Mouse (Mus musculus): ENCODE results near the gene Vil1. TPM values are rescaled to one million over a fixed set of nuclear protein-coding genes. Genes with fewer than 3 reads are reported as not detected.

Vil1 gene
- total RNA-seq (2012; rRNA removed): 1.2 and 1.4 TPM in 2 replicates

DNA sequence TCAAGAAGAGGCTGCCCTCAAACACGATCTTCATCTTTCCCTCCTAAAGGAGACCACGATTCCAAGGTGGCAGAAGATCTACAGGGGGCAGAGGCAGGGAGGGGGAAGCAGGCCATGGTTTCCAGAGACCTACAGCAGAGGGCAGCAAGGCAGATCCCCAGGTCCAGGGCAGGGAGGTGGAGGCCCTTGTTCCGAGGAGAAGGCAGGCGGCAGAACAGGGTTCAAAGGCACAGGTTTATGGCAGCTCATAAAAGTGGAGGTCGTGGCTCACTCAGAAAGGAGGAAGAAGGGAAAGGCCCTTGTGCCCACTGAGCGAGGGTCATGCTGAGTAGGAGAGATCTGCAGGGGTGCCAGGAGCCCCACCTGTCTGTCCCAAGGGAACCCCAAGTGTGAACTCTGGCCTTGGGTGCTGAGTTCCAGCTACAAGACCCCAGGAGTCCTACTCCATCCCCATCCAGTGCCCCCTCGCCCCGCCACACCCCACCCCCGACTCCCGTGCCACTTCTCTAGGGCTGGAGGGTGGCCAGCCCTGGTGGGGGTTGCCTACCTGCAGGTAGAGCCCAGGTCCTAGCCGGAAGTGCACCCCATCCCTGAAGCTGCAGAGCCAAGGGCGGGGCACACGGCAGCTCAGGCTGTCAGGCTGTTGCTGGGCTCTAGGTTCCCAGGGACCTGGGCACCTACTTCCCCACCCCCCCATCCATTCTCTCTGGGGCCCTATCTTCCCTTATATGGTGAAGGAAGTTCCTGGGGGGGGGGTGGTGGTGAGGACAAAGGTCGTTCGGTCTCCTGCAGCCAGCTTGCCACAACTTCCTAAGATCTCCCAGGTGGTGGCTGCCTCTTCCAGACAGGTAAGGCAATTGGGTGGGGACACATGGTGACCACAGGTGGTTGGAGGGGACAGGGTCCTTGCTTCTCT is at the start of gene Vil1:
Gene Vil1, plus strand, starts transcription at position 788 of the 916 bp plus-strand sequence.
- H3K27ac ChIP-seq (ENCODE audit: insufficient read depth, low read depth, low read length, poor library complexity, severe bottlenecking): no peak within 1 kb of the TSS

DNA sequence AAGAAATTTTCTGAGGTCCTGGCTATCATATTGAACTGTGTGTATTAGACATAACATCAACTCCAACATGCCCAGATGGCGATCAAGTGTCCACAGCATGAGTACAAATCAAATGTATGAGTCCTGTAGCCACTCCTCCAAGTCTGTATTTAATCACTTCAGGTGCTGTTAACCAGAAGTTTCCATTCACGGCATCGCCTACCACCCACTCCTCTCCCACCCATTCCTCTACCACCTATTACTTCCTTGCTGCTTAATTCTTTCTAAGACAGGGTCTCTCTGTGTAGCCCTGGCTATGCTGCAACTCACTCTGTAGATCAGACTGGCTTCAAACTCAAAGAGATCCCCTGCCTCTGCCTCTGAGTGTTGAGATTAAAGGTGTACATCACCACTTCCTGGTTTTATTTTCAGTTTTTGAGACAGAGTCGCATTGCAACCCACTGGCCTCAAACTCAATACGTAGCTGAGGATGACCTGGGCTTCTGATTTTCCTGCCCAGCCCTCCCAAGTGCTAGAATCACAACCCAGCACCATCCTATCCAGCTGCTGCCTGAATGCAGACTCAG is 49.1 kb upstream of the Vil1 start:
- H3K4me3 ChIP-seq (ENCODE audit: insufficient read depth in 1 of 2, low read depth in 1 of 2, low read length in 2 of 2, poor library complexity in 1 of 2, severe bottlenecking in 1 of 2): no peak overlapping the region
- no peak overlapping the region for H3K27ac ChIP-seq (ENCODE audit: insufficient read depth, low read depth, low read length, poor library complexity, severe bottlenecking)

More for the DNA sequence above, at the start of gene Vil1:
- no peaks in the 10 kb centered on the region for H3K9me3 ChIP-seq (ENCODE audit: control insufficient read depth, insufficient read depth, low read depth, low read length)
- in situ Hi-C loops (cut with MboI; ENCODE audit: low sequenced_read_pairs in 2 of 2, unreplicated experiment in 2 of 2): no loop called here
- H3K36me3 ChIP-seq (ENCODE audit: control insufficient read depth, insufficient read depth, low read length, poor library complexity, severe bottlenecking): no peaks in the 10 kb centered on the region
- no peak within 1 kb of the TSS for H3K9ac ChIP-seq (ENCODE audit: insufficient read depth, low read depth, low read length, poor library complexity, severe bottlenecking)
- H3K4me1 ChIP-seq (ENCODE audit: control insufficient read depth in 2 of 2, insufficient read depth in 2 of 2, low read length in 2 of 2, poor library complexity in 1 of 2): peaks cover 0 to 2% of the 10 kb centered on the region in 2 experiments; a peak in 1 of 4 replicates
- peak within 1 kb of the TSS in 1 of 2 experiments; percentile 21; a peak in 1 of 4 replicates for H3K4me3 ChIP-seq (ENCODE audit: insufficient read depth in 1 of 2, low read depth in 1 of 2, low read length in 2 of 2, poor library complexity in 1 of 2, severe bottlenecking in 1 of 2)
- TF ChIP-seq CHD2 (IDR thresholded peaks at IDR 0.05; ENCODE audit: low read depth, low read length) (no peak), MAFK (IDR thresholded peaks at IDR 0.05; ENCODE audit: insufficient read depth, low read depth, low read length) (no peak), ZNF384 (IDR thresholded peaks at IDR 0.05; ENCODE audit: low read depth, low read length) (no peak), HCFC1 (IDR thresholded peaks at IDR 0.05; ENCODE audit: borderline replicate concordance, insufficient read depth, low read length) (no peak), ZC3H11A (IDR thresholded peaks at IDR 0.05; ENCODE audit: borderline replicate concordance, low read depth, low read length) (no peak)
- no peak for DNase-seq (ENCODE audit: low read depth, low spot score)

DNA sequence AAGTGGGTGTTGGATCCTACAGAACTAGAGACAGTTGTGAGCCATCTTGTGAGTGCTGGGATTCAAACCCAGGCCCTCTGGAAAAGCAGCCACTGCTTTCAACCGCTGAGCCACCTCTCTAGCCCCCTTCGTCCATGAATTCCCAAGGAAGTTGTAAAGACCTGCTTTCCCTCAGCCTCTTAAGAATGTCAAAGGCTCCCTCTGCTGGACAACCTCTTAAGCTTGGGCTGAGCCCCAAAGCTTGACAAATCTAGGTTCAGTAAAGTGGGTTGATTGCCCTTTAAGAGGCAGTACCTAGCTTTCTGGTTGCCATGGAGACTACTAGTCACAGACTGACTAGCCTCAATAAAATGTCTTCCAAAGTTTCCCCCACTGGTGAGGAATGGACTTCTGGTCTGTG is 47.4 kb upstream of the Vil1 start, which contains the start of gene Catip:
Gene Catip, plus strand, starts transcription at position 297 of the 400 bp plus-strand sequence.
- in situ Hi-C loops (cut with MboI; ENCODE audit: low sequenced_read_pairs in 2 of 2, unreplicated experiment in 2 of 2): loop anchor here in 1 of 2 experiments (10.0 kb wide), 1 partner anchor 157 kb away; no protein-coding TSS in a partner anchor
- no peak within 1 kb of the TSS for H3K4me3 ChIP-seq (ENCODE audit: insufficient read depth in 1 of 2, low read depth in 1 of 2, low read length in 2 of 2, poor library complexity in 1 of 2, severe bottlenecking in 1 of 2)
- peaks cover 0 to 5% of the 10 kb centered on the region in 2 experiments; a peak in 1 of 4 replicates for H3K4me1 ChIP-seq (ENCODE audit: control insufficient read depth in 2 of 2, insufficient read depth in 2 of 2, low read length in 2 of 2, poor library complexity in 1 of 2)
- H3K27ac ChIP-seq (ENCODE audit: insufficient read depth, low read depth, low read length, poor library complexity, severe bottlenecking): no peak within 1 kb of the TSS
- TF ChIP-seq ZNF384 (IDR thresholded peaks at IDR 0.05; ENCODE audit: low read depth, low read length): no peak
- no peak for TF ChIP-seq MAFK (IDR thresholded peaks at IDR 0.05; ENCODE audit: insufficient read depth, low read depth, low read length)
- no peak for TF ChIP-seq CHD2 (IDR thresholded peaks at IDR 0.05; ENCODE audit: low read depth, low read length)
- TF ChIP-seq ZC3H11A (IDR thresholded peaks at IDR 0.05; ENCODE audit: borderline replicate concordance, low read depth, low read length): peak; percentile 85; the same call in 1 of the 2 replicates
- DNase-seq (ENCODE audit: low read depth, low spot score): peak; percentile 87
- no peak within 1 kb of the TSS for H3K9ac ChIP-seq (ENCODE audit: insufficient read depth, low read depth, low read length, poor library complexity, severe bottlenecking)
- no peaks in the 10 kb centered on the region for H3K9me3 ChIP-seq (ENCODE audit: control insufficient read depth, insufficient read depth, low read depth, low read length)
- H3K36me3 ChIP-seq (ENCODE audit: control insufficient read depth, insufficient read depth, low read length, poor library complexity, severe bottlenecking): no peaks in the 10 kb centered on the region

More for the DNA sequence above, 49.1 kb upstream of the Vil1 start:
- Histone ChIP-seq H3K9ac (ENCODE audit: insufficient read depth, low read depth, low read length, poor library complexity, severe bottlenecking) (no peak overlapping the region), H3K9me3 (ENCODE audit: control insufficient read depth, insufficient read depth, low read depth, low read length) (no peaks in the 10 kb centered on the region), H3K36me3 (ENCODE audit: control insufficient read depth, insufficient read depth, low read length, poor library complexity, severe bottlenecking) (no peaks in the 10 kb centered on the region), H3K4me1 (ENCODE audit: control insufficient read depth in 2 of 2, insufficient read depth in 2 of 2, low read length in 2 of 2, poor library complexity in 1 of 2) (peaks cover 0 to 5% of the 10 kb centered on the region in 2 experiments; a peak in 1 of 4 replicates)
- in situ Hi-C loops (cut with MboI; ENCODE audit: low sequenced_read_pairs in 2 of 2, unreplicated experiment in 2 of 2): loop anchor here in 1 of 2 experiments (10.0 kb wide), 1 partner anchor 155 kb away; no protein-coding TSS in a partner anchor
- TF ChIP-seq ZC3H11A (IDR thresholded peaks at IDR 0.05; ENCODE audit: borderline replicate concordance, low read depth, low read length): no peak
- no peak for TF ChIP-seq MAFK (IDR thresholded peaks at IDR 0.05; ENCODE audit: insufficient read depth, low read depth, low read length)
- no peak for TF ChIP-seq CHD2 (IDR thresholded peaks at IDR 0.05; ENCODE audit: low read depth, low read length)
- no peak for TF ChIP-seq HCFC1 (IDR thresholded peaks at IDR 0.05; ENCODE audit: borderline replicate concordance, insufficient read depth, low read length)
- no peak for TF ChIP-seq ZNF384 (IDR thresholded peaks at IDR 0.05; ENCODE audit: low read depth, low read length)
- DNase-seq (ENCODE audit: low read depth, low spot score): no peak

DNA sequence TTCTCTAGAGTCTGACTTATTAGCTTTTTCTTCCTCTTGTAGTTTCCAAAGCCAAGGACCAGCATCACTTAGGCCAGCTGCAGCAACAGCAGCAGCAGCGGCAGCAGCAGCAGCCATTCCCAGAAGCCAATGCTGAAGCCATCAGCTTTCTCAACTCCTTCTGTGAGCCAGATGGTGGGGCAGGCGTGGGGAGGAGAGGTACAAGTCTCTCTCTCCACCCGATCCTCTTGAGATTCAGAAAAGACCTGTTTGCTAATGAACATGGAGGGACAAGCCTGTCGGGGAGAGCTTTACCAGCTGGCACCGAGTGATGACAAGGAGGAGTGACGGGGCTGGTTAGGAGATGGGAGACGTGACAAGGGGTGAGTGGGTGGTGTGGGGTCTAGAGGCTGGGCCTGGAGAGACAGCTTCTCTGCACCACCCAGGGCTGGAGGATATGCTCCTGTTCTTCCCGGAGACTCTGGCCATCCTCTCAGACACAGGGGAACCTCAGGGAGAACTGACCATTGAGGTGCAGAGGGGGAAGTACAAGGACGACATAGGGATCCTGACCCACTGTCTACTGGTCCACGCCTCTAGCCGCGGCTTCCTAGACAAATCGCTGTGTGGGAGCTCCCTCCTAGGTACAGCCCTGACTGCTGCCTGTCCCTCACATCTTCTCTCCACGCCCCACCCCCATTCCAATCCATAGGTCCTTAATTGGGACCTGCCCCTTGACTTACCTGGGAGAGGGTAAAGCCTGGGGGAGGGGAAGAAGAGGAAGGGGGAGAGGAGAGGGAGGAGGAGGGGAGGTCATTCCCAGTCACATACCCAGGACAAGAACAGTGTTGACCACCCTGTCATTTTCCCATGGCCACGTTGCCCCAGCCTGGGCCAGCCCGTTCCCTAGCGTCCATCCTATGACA is 46.6 kb upstream of the Vil1 start:
- no peaks in the 10 kb centered on the region for H3K9me3 ChIP-seq (ENCODE audit: control insufficient read depth, insufficient read depth, low read depth, low read length)
- DNase-seq (ENCODE audit: low read depth, low spot score): no peak
- peaks cover under 1 to 5% of the 10 kb centered on the region in 2 experiments; a peak in 1 of 4 replicates for H3K4me1 ChIP-seq (ENCODE audit: control insufficient read depth in 2 of 2, insufficient read depth in 2 of 2, low read length in 2 of 2, poor library complexity in 1 of 2)
- in situ Hi-C loops (cut with MboI; ENCODE audit: low sequenced_read_pairs in 2 of 2, unreplicated experiment in 2 of 2): loop anchor here in 1 of 2 experiments (10.0 kb wide), 1 partner anchor 158 kb away; no protein-coding TSS in a partner anchor
- no peak overlapping the region for H3K9ac ChIP-seq (ENCODE audit: insufficient read depth, low read depth, low read length, poor library complexity, severe bottlenecking)
- H3K4me3 ChIP-seq (ENCODE audit: insufficient read depth in 1 of 2, low read depth in 1 of 2, low read length in 2 of 2, poor library complexity in 1 of 2, severe bottlenecking in 1 of 2): no peak overlapping the region
- H3K36me3 ChIP-seq (ENCODE audit: control insufficient read depth, insufficient read depth, low read length, poor library complexity, severe bottlenecking): no peaks in the 10 kb centered on the region
- H3K27ac ChIP-seq (ENCODE audit: insufficient read depth, low read depth, low read length, poor library complexity, severe bottlenecking): no peak overlapping the region
- TF ChIP-seq MAFK (IDR thresholded peaks at IDR 0.05; ENCODE audit: insufficient read depth, low read depth, low read length) (no peak), ZNF384 (IDR thresholded peaks at IDR 0.05; ENCODE audit: low read depth, low read length) (no peak), ZC3H11A (IDR thresholded peaks at IDR 0.05; ENCODE audit: borderline replicate concordance, low read depth, low read length) (no peak), CHD2 (IDR thresholded peaks at IDR 0.05; ENCODE audit: low read depth, low read length) (no peak), HCFC1 (IDR thresholded peaks at IDR 0.05; ENCODE audit: borderline replicate concordance, insufficient read depth, low read length) (no peak)

Data from ES-E14 (cell line).